Mouse (Mus musculus) thymus, postnatal 14 days (tissue): ENCODE data around the gene Irgc1.
"Not testable (repeated sequence)": the region's sequence is repeated elsewhere in the genome, so short reads cannot be mapped to it uniquely, and the experiment has no call there.

ENCODE experiments used
- DNase-seq: peaks from one replicate; pipeline ENCODE4 v3.0.0; 2021

Gene Irgc1

GRCm38 (mm10) chr7:24430551-24431345, 21.3 kb downstream of the Irgc1 start:
- no peak for DNase-seq

- no peak for DNase-seq
Observed at GRCm38 (mm10) chr7:24429413-24430112, 22.5 kb downstream of the Irgc1 start.

GRCm38 (mm10) chr7:24428725-24429124, 23.4 kb downstream of the Irgc1 start:
- DNase-seq, result no peak

GRCm38 (mm10) chr7:24427168-24427567, 24.9 kb downstream of the Irgc1 start:
- DNase-seq, result no peak

- no peak for DNase-seq
Observed at GRCm38 (mm10) chr7:24425919-24426318, 26.2 kb downstream of the Irgc1 start.

GRCm38 (mm10) chr7:24423956-24424732, 28.0 kb downstream of the Irgc1 start:
- no peak for DNase-seq

GRCm38 (mm10) chr7:24423107-24423763, 28.9 kb downstream of the Irgc1 start:
- no peak for DNase-seq

GRCm38 (mm10) chr7:24422251-24422650, 29.8 kb downstream of the Irgc1 start:
- no peak for DNase-seq

- DNase-seq, result no peak
Observed at GRCm38 (mm10) chr7:24421648-24422047, 30.4 kb downstream of the Irgc1 start.

GRCm38 (mm10) chr7:24419579-24419978, 32.5 kb downstream of the Irgc1 start:
- DNase-seq, result no peak

GRCm38 (mm10) chr7:24415261-24415660, 36.8 kb downstream of the Irgc1 start:
- no peak for DNase-seq

- peak; percentile 73 for DNase-seq
Observed at GRCm38 (mm10) chr7:24413630-24414029, 38.5 kb downstream of the Irgc1 start.

GRCm38 (mm10) chr7:24410831-24411230, 41.3 kb downstream of the Irgc1 start:
- DNase-seq, result no peak

GRCm38 (mm10) chr7:24410123-24410522, 42.0 kb downstream of the Irgc1 start:
- DNase-seq, result no peak

GRCm38 (mm10) chr7:24408186-24408585, 43.9 kb downstream of the Irgc1 start:
- no peak for DNase-seq

GRCm38 (mm10) chr7:24406528-24407344, 45.4 kb downstream of the Irgc1 start:
- DNase-seq, result peak; percentile 81

- DNase-seq, result no peak
Observed at GRCm38 (mm10) chr7:24405649-24406048, 46.4 kb downstream of the Irgc1 start.

GRCm38 (mm10) chr7:24402851-24403250, 49.2 kb downstream of the Irgc1 start:
- DNase-seq, result no peak

GRCm38 (mm10) chr7:24400489-24400888, 51.6 kb downstream of the Irgc1 start:
- DNase-seq, result not testable (repeated sequence)

- no peak for DNase-seq
Observed at GRCm38 (mm10) chr7:24400082-24400452, 52.0 kb downstream of the Irgc1 start.

- DNase-seq, result peak; percentile 98
Observed at GRCm38 (mm10) chr7:24399256-24400081, 52.6 kb downstream of the Irgc1 start, which contains the start of gene Smg9. TSS of gene Smg9 (plus strand) at chr7:24399619.
